Mouse (Mus musculus): ENCODE measurements around the gene Snrnp35. TPM values are rescaled to one million over a fixed set of nuclear protein-coding genes. Genes with fewer than 3 reads are reported as not detected.
A peak's percentile ranks its signal among the peaks of the same experiment; 100 is the strongest.

The Snrnp35 gene
- 8.9 and 12.0 TPM in 2 replicates for polyA plus RNA-seq (2014; fragmentation: Nextera tagmentation; extraction: Ambion mirVana)

DNA sequence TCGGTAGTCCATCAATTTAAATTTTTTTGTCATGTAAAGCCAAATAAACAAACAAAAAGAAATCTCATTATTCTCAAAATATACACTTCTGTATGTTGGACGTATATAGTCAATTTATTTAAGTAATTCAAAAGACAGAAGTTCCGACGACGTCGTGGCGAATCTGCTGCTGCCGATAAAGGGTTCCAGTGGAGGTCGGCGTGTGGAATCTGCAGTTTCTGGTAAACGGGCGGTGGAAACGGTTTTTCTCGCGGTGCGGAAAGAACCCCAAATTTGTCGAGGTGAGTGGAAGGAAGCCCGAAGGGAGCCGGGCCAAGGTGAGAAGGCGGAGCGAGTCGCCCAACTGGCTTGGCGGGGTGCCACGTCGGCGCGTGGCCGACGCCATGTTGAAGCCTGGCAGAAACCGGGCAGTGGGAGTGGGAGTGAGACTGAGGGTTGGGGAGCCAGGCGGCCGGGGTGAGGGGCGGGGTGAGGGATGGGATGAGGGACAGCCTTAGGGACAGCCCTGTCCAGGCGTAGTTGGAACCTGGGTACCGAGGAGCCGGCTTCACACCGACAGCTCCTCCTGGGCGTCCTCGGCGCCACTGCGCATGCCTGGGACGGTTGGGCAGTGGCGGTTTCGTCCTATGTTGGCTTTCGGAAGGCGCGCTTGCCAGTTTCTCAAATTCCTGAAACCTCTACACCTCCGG, at the start of gene Snrnp35:
Gene Snrnp35 (plus strand): TSS at position 169 of the 689 bp plus-strand sequence.
- peak within 1 kb of the TSS; percentile 87 for H3K4me2 ChIP-seq (ENCODE audit: low read depth, low read length)
- H3K4me1 ChIP-seq (ENCODE audit: control insufficient read depth, insufficient read depth, low read length), result peaks cover 12% of the 10 kb centered on the region; the same call in 1 of the 2 replicates
- H3K9ac ChIP-seq (replicated peaks; ENCODE audit: low read depth, low read length), result peak within 1 kb of the TSS; percentile 56
- no peaks in the 10 kb centered on the region for H3K36me3 ChIP-seq (ENCODE audit: control insufficient read depth, insufficient read depth, low read length)
- peak within 1 kb of the TSS; percentile 60 for H3K4me3 ChIP-seq (ENCODE audit: low read depth, low read length)
- peak; percentile 95 for ATAC-seq (ENCODE audit: low read depth)
- H3K27ac ChIP-seq (ENCODE audit: low read depth, low read length), result peak within 1 kb of the TSS; percentile 97
- 0% methylated on average over 43 of the region's 48 CpGs for WGBS
- no peaks in the 10 kb centered on the region for H3K27me3 ChIP-seq (ENCODE audit: control insufficient read depth, insufficient read depth, low read length)
- no peaks in the 10 kb centered on the region for H3K9me3 ChIP-seq (ENCODE audit: control insufficient read depth, low read length)

DNA sequence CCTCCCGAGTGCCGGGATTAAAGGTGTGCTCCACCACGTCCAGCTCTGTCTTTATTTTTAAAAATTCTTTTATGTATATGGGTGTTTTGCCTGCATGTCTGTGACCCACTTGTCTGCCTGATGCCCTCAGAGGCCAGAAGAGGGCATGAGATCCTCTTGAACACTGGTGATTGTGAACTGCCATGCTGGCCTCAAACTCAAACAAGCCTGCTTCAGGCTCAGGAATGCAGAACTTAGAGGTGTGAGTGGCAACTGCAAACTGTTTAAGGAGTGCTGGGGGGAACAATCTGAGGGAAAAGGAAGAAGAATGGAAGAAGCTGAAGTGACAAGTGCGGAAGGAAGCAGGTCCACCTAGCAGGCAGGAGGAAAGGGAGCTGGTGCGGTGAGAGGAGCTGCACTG, 44.7 kb upstream of the Snrnp35 start:
- no peak overlapping the region for H3K4me3 ChIP-seq (ENCODE audit: low read depth, low read length)
- 93% methylated on average over 5 of the region's 5 CpGs for WGBS
- H3K4me2 ChIP-seq (ENCODE audit: low read depth, low read length), result no peak overlapping the region
- no peaks in the 10 kb centered on the region; the same call in none of the 2 replicates for H3K4me1 ChIP-seq (ENCODE audit: control insufficient read depth, insufficient read depth, low read length)
- no peak overlapping the region for H3K9ac ChIP-seq (replicated peaks; ENCODE audit: low read depth, low read length)
- no peaks in the 10 kb centered on the region for H3K9me3 ChIP-seq (ENCODE audit: control insufficient read depth, low read length)
- no peak for ATAC-seq (ENCODE audit: low read depth)
- no peaks in the 10 kb centered on the region for H3K27me3 ChIP-seq (ENCODE audit: control insufficient read depth, insufficient read depth, low read length)
- H3K27ac ChIP-seq (ENCODE audit: low read depth, low read length), result no peak overlapping the region
- H3K36me3 ChIP-seq (ENCODE audit: control insufficient read depth, insufficient read depth, low read length), result no peaks in the 10 kb centered on the region

DNA sequence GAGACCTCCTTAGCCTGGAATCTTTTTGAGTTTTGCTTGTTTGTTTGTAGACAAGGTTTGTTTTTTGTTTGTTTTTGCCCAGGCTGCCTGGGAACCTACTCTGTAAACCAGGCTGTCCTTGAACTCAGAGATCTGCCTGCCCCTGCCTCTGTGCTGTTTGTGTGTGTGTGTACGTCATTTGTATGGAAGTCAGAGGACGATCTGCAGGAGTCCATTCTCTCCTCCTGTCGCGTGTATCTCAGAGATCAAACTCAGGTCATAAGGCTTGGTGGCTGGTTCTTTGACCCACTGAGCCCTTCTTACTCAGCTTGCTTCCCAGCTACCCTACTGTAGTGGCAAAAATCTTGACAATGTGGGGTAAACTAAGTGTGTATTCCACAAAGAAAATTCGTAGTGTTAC, 44.2 kb upstream of the Snrnp35 start:
- no peak for ATAC-seq (ENCODE audit: low read depth)
- H3K4me2 ChIP-seq (ENCODE audit: low read depth, low read length), result no peak overlapping the region; the same call in 1 of the 2 replicates
- H3K9me3 ChIP-seq (ENCODE audit: control insufficient read depth, low read length), result no peaks in the 10 kb centered on the region
- peak overlapping the region; percentile 66; the same call in 1 of the 2 replicates for H3K4me3 ChIP-seq (ENCODE audit: low read depth, low read length)
- no peak overlapping the region for H3K27ac ChIP-seq (ENCODE audit: low read depth, low read length)
- H3K27me3 ChIP-seq (ENCODE audit: control insufficient read depth, insufficient read depth, low read length), result no peaks in the 10 kb centered on the region
- no peaks in the 10 kb centered on the region; the same call in none of the 2 replicates for H3K4me1 ChIP-seq (ENCODE audit: control insufficient read depth, insufficient read depth, low read length)
- no peak overlapping the region for H3K9ac ChIP-seq (replicated peaks; ENCODE audit: low read depth, low read length)
- 66% methylated on average over 5 of the region's 5 CpGs for WGBS
- no peaks in the 10 kb centered on the region for H3K36me3 ChIP-seq (ENCODE audit: control insufficient read depth, insufficient read depth, low read length)

DNA sequence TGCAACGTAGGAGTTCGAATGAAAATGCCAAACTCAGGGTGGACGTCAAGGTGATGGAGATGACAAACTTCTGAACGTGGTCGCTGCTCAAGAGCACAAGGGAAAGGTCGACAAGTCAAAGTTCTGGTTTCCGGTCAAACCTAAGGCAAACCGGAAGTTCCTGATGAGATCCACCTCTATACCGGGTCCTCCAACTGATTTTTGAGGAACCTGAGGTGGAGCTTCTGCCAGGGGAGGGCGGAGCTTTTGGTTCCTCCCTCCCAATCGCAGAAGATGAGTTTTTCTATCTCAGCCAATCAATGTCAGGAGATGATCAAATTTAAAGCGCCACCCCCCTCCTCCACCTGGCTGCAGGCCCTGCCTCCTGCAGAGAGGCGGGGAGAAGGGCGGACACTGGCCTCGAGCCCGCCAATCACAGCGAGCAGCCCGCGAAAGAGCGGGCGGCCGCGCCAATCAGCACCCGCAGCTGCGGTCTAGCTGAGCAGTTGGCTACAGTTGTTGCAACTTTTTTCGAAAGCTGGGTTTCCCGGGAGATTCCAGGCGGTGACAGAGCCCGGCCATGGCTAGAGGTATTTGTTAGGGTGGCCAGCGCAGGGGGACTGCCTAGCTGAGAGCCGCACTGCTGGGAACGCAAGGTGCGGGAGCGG, 43.4 kb upstream of the Snrnp35 start, which contains the start of gene Kmt5a:
Gene Kmt5a (plus strand): TSS at position 484 of the 647 bp plus-strand sequence.
- WGBS, result 1% methylated on average over 33 of the region's 34 CpGs
- Histone ChIP-seq H3K9me3 (ENCODE audit: control insufficient read depth, low read length) (no peaks in the 10 kb centered on the region), H3K9ac (replicated peaks; ENCODE audit: low read depth, low read length) (peak within 1 kb of the TSS; percentile 60), H3K36me3 (ENCODE audit: control insufficient read depth, insufficient read depth, low read length) (no peaks in the 10 kb centered on the region), H3K4me3 (ENCODE audit: low read depth, low read length) (peak within 1 kb of the TSS; percentile 66), H3K4me2 (ENCODE audit: low read depth, low read length) (peak within 1 kb of the TSS; percentile 98), H3K4me1 (ENCODE audit: control insufficient read depth, insufficient read depth, low read length) (peaks cover 2% of the 10 kb centered on the region), H3K27me3 (ENCODE audit: control insufficient read depth, insufficient read depth, low read length) (no peaks in the 10 kb centered on the region), H3K27ac (ENCODE audit: low read depth, low read length) (peak within 1 kb of the TSS; percentile 18; the same call in 1 of the 2 replicates)
- peak; percentile 97 for ATAC-seq (ENCODE audit: low read depth)

DNA sequence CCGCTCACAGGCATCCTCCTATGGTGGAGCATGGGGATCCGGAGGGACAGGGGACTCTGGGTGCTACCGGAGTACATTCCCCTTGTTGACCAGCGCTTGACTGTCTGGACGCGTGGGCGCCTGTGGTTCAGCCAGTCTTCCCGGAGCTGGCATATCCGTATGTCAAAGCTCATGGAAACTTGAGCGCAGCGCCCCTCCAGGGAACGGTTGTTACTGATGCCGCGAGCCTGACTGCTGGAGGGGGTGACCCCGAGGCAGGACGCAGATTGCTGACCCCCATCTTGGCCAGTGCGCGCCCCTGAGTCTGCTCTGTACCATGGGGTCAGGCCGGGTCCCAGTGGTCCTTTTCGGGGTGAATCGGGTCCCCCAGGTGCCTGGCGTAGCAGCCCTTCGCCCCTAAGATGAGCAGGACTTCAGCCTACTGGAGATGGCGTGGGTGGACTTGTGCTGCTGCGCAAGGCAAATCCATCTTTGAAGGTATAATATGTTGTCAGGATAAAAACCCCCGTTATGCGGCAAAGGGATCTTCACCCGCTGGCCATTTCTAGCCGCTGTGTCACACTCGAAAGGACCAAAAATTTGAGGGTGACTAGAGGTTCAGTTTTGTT, 42.7 kb upstream of the Snrnp35 start:
- peak; percentile 76 for ATAC-seq (ENCODE audit: low read depth)
- Histone ChIP-seq H3K4me2 (ENCODE audit: low read depth, low read length) (peak overlapping the region; percentile 98), H3K27me3 (ENCODE audit: control insufficient read depth, insufficient read depth, low read length) (no peaks in the 10 kb centered on the region), H3K4me1 (ENCODE audit: control insufficient read depth, insufficient read depth, low read length) (peaks cover 5% of the 10 kb centered on the region), H3K4me3 (ENCODE audit: low read depth, low read length) (peak overlapping the region; percentile 66), H3K9me3 (ENCODE audit: control insufficient read depth, low read length) (no peaks in the 10 kb centered on the region), H3K36me3 (ENCODE audit: control insufficient read depth, insufficient read depth, low read length) (no peaks in the 10 kb centered on the region), H3K27ac (ENCODE audit: low read depth, low read length) (peak overlapping the region; percentile 18; the same call in 1 of the 2 replicates), H3K9ac (replicated peaks; ENCODE audit: low read depth, low read length) (peak overlapping the region; percentile 60)
- WGBS, result 2% methylated on average over 30 of the region's 30 CpGs

DNA sequence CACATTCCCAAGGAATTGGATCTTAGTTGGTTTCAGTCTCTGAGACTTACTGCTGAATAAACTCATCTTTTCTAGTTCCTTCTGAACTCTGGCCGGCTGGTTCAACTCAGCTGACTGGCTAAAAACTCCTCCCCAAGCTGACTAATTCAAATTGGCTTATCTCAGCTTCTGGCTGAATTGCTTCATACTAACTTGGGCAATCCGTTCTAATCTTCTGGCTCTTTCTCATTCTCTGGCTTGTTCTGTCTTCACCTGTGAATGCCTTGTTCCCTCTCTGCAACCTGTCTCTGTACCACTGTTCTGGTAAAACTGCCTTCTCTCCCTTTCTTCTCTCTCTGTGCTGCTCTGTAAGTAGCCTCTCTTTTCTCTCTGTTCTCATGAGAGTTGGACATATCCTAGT, 40.3 kb upstream of the Snrnp35 start:
- H3K4me2 ChIP-seq (ENCODE audit: low read depth, low read length), result no peak overlapping the region
- H3K9me3 ChIP-seq (ENCODE audit: control insufficient read depth, low read length), result no peaks in the 10 kb centered on the region
- H3K36me3 ChIP-seq (ENCODE audit: control insufficient read depth, insufficient read depth, low read length), result peaks cover 3% of the 10 kb centered on the region; the same call in 1 of the 2 replicates
- no peak overlapping the region for H3K9ac ChIP-seq (replicated peaks; ENCODE audit: low read depth, low read length)
- H3K27ac ChIP-seq (ENCODE audit: low read depth, low read length), result no peak overlapping the region
- H3K4me3 ChIP-seq (ENCODE audit: low read depth, low read length), result no peak overlapping the region
- peaks cover 14% of the 10 kb centered on the region for H3K4me1 ChIP-seq (ENCODE audit: control insufficient read depth, insufficient read depth, low read length)
- no peaks in the 10 kb centered on the region for H3K27me3 ChIP-seq (ENCODE audit: control insufficient read depth, insufficient read depth, low read length)
- ATAC-seq (ENCODE audit: low read depth), result no peak
- whole genome bisulfite sequencing, result 93% methylated on average over 2 of the region's 2 CpGs

DNA sequence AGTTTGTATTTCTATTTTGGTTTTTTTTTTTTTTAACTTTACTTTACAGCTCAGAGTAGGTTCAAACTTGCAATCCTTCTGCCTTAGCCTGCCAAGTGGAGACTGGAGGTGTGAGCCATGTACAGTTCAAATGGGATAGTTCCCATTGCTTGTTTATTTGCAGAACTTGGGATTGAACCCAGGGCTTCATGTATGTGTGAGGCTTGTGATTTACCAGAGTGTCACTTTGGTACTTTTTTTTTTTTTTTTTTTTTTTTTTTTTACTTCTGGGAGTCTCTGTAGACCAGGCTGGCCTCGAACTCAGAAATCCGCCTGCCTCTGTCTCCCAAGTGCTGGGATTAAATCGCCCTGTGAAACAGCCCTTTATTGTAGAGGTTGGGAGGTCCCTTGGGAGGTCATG, 38.7 kb upstream of the Snrnp35 start:
- no peaks in the 10 kb centered on the region for H3K27me3 ChIP-seq (ENCODE audit: control insufficient read depth, insufficient read depth, low read length)
- WGBS, result 77% methylated on average over 3 of the region's 3 CpGs
- H3K9me3 ChIP-seq (ENCODE audit: control insufficient read depth, low read length), result no peaks in the 10 kb centered on the region
- peaks cover 14% of the 10 kb centered on the region for H3K4me1 ChIP-seq (ENCODE audit: control insufficient read depth, insufficient read depth, low read length)
- H3K36me3 ChIP-seq (ENCODE audit: control insufficient read depth, insufficient read depth, low read length), result peaks cover 19% of the 10 kb centered on the region
- no peak overlapping the region for H3K9ac ChIP-seq (replicated peaks; ENCODE audit: low read depth, low read length)
- no peak for ATAC-seq (ENCODE audit: low read depth)
- H3K27ac ChIP-seq (ENCODE audit: low read depth, low read length), result no peak overlapping the region
- H3K4me3 ChIP-seq (ENCODE audit: low read depth, low read length), result peak overlapping the region; percentile 84; the same call in 1 of the 2 replicates
- no peak overlapping the region for H3K4me2 ChIP-seq (ENCODE audit: low read depth, low read length)

DNA sequence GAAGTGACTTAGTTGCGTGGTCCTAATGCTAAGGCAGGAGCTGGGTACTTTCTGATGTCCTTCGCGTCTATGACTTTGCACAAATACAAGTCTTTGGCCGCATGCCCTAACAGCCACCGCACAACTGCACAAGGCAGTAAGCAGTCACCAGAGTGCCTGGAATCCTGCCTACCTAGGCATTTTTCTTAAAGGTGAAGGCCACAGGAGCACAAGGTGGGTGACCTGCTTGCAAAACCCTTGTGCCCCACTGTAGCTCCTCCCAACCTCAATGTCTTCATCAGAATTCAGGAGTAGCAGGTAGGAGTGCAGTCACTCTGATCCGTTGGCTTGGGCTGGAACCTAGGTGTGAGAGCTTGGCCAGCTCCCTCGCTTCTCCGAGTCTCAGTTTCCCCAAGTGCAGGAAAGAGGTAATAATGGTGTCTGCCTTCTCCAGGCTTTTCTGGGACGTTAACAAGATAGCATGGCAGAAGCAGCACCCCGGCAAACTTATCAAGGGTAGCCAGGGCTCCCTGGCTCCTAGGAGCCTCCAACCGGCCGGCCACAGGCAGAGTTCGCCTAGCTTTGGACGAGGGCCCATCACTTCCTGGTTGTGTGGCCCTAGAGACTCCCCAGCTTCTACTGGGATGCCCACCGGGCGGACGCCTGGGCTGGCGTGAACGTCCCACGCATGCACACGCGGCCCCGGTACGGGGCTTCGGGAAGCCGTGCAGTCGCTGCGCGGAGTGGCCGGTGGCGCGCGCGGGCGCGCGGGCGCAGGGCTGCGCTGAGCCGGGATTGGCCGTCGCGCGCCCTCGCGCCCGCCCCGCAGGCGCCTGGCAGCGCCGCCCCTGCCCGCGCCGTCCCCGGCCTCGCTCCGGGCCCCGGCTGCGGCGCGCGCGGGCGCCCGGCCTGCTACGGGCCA, 38.0 kb upstream of the Snrnp35 start:
- peak; percentile 95 for ATAC-seq (ENCODE audit: low read depth)
- no peaks in the 10 kb centered on the region for H3K27me3 ChIP-seq (ENCODE audit: control insufficient read depth, insufficient read depth, low read length)
- no peaks in the 10 kb centered on the region for H3K9me3 ChIP-seq (ENCODE audit: control insufficient read depth, low read length)
- 6% methylated on average over 47 of the region's 66 CpGs for WGBS
- H3K27ac ChIP-seq (ENCODE audit: low read depth, low read length), result peak overlapping the region; percentile 74; the same call in 1 of the 2 replicates
- H3K9ac ChIP-seq (replicated peaks; ENCODE audit: low read depth, low read length), result peak overlapping the region; percentile 93
- peak overlapping the region; percentile 84 for H3K4me3 ChIP-seq (ENCODE audit: low read depth, low read length)
- peaks cover 25% of the 10 kb centered on the region for H3K36me3 ChIP-seq (ENCODE audit: control insufficient read depth, insufficient read depth, low read length)
- H3K4me1 ChIP-seq (ENCODE audit: control insufficient read depth, insufficient read depth, low read length), result peaks cover 14% of the 10 kb centered on the region
- peak overlapping the region; percentile 93 for H3K4me2 ChIP-seq (ENCODE audit: low read depth, low read length)

All from neural tube, embryonic 14.5 days (tissue).